ENCODE assay signal across 10 mouse cellular contexts in genomic region chr2:173937531-173938439, GRCm38 (mm10).
DNase-seq lines count a peak whose midpoint lies in the region; ATAC-seq and TF ChIP-seq lines count a peak whose summit lies in the region.
"Had no signal": no experiment of that assay in that cellular context is flagged by ENCODE, and none has a peak within 500 bp of the region (broad histone marks: within the 10 kb centered on the region; RNA-seq: fewer than 3 reads in every experiment).

No protein-coding gene starts in this region.

- H3K36me3 ChIP-seq in forebrain, embryonic 12.5 days (replicated peaks), result no peaks in the 10 kb centered on the region
- H3K36me3 ChIP-seq in hindbrain, embryonic 11.5 days (ENCODE audit: control insufficient read depth, insufficient read depth, low read length), result no peaks in the 10 kb centered on the region
- H3K36me3 ChIP-seq in midbrain, embryonic 14.5 days (ENCODE audit: control insufficient read depth, insufficient read depth, low read length), result no peaks in the 10 kb centered on the region
- H3K36me3 ChIP-seq in thymus, adult 2 months (ENCODE audit: control insufficient read depth, insufficient read depth, low read length), result no peaks in the 10 kb centered on the region
- H3K36me3 ChIP-seq: embryonic facial prominence, embryonic 13.5 days had no signal

- 46% methylated on average over 18 of the region's 18 CpGs for WGBS in forebrain, embryonic 12.5 days
- 59% methylated on average over 18 of the region's 18 CpGs for WGBS in hindbrain, embryonic 11.5 days
- 68% methylated on average over 18 of the region's 18 CpGs for WGBS in midbrain, embryonic 14.5 days
- WGBS in thymus, adult 2 months, result 89% methylated on average over 18 of the region's 18 CpGs

- peaks cover 14% of the 10 kb centered on the region for H3K4me1 ChIP-seq in forebrain, embryonic 12.5 days
- H3K4me1 ChIP-seq in hindbrain, embryonic 11.5 days (replicated peaks; ENCODE audit: control insufficient read depth, insufficient read depth, low read length), result peaks cover 6% of the 10 kb centered on the region; the same call in 1 of the 2 replicates
- peaks cover 10% of the 10 kb centered on the region; the same call in 1 of the 2 replicates for H3K4me1 ChIP-seq in midbrain, embryonic 14.5 days (ENCODE audit: control insufficient read depth, insufficient read depth, low read length)
- no peaks in the 10 kb centered on the region for H3K4me1 ChIP-seq in thymus, adult 2 months (replicated peaks; ENCODE audit: control insufficient read depth, insufficient read depth, low read length)

- H3K27ac ChIP-seq in forebrain, embryonic 12.5 days, result peak overlapping the region; percentile 47; the same call in 1 of the 2 replicates
- peak overlapping the region; percentile 80 for H3K27ac ChIP-seq in hindbrain, embryonic 11.5 days (ENCODE audit: low read depth, low read length)
- H3K27ac ChIP-seq in midbrain, embryonic 14.5 days (replicated peaks; ENCODE audit: low read depth, low read length), result peak overlapping the region; percentile 70
- H3K27ac ChIP-seq in thymus, adult 2 months (ENCODE audit: control insufficient read depth, insufficient read depth, low read length), result no peak overlapping the region
- H3K27ac ChIP-seq: embryonic facial prominence, embryonic 13.5 days; macrophage had no signal

- H3K4me3 ChIP-seq in forebrain, embryonic 12.5 days (replicated peaks), result no peak overlapping the region
- no peak overlapping the region for H3K4me3 ChIP-seq in hindbrain, embryonic 11.5 days (ENCODE audit: low read depth, low read length)
- no peak overlapping the region for H3K4me3 ChIP-seq in midbrain, embryonic 14.5 days (replicated peaks; ENCODE audit: low read depth, low read length)
- no peak overlapping the region for H3K4me3 ChIP-seq in thymus, adult 2 months (ENCODE audit: control insufficient read depth, insufficient read depth, low read length)
- H3K4me3 ChIP-seq: embryonic facial prominence, embryonic 13.5 days had no signal

- TF ChIP-seq CTCF in thymus, adult 2 months (IDR thresholded peaks at IDR 0.05; ENCODE audit: borderline replicate concordance, control insufficient read depth, extremely low read depth, insufficient read depth, low read length, poor library complexity), result no peak

- no peak for TF ChIP-seq POLR2A in thymus, adult 2 months (IDR thresholded peaks at IDR 0.05; ENCODE audit: control insufficient read depth, extremely low read depth, insufficient read depth, low read length, poor library complexity)

- ATAC-seq in forebrain, embryonic 12.5 days (ENCODE audit: low FRiP score), result peak; percentile 53; the same call in 1 of the 2 replicates
- ATAC-seq in hindbrain, embryonic 11.5 days (ENCODE audit: low FRiP score), result peak; percentile 60
- ATAC-seq in midbrain, embryonic 14.5 days (ENCODE audit: low FRiP score, low TSS enrichment), result no peak

- intact Hi-C loops in left cerebral cortex, postnatal 10 days (cut with DNase I), result no loop called here
- intact Hi-C loops in left cerebral cortex, postnatal 36 days (cut with DNase I), result no loop called here

- DNase-seq in left cerebral cortex, postnatal 10 days (ENCODE audit: extremely low spot score in 1 of 2, low spot score in 2 of 2), result peak; percentile 12 to 36
- DNase-seq in left cerebral cortex, postnatal 36 days (ENCODE audit: low spot score in 2 of 2), result no peak
- DNase-seq in hindbrain, embryonic 11.5 days (ENCODE audit: low spot score), result no peak
- peak; percentile 31 for DNase-seq in midbrain, embryonic 14.5 days
- DNase-seq in thymus, adult 2 months, result no peak
- DNase-seq in spleen, adult 18-20 months, result no peak
- DNase-seq: kidney, adult 11 months had no signal

- H3K4me2 ChIP-seq in forebrain, embryonic 12.5 days, result no peak overlapping the region
- no peak overlapping the region for H3K4me2 ChIP-seq in hindbrain, embryonic 11.5 days (replicated peaks; ENCODE audit: low read depth, low read length)
- H3K4me2 ChIP-seq in midbrain, embryonic 14.5 days (ENCODE audit: low read length), result no peak overlapping the region
- H3K4me2 ChIP-seq: embryonic facial prominence, embryonic 13.5 days had no signal

- 0 out of 2 replicates have a peak, but pooled peaks cover 4% of the 10 kb centered on the region for H3K9me3 ChIP-seq in forebrain, embryonic 12.5 days
- no peaks in the 10 kb centered on the region for H3K9me3 ChIP-seq in hindbrain, embryonic 11.5 days (ENCODE audit: control insufficient read depth, low read length)
- H3K9me3 ChIP-seq in midbrain, embryonic 14.5 days (ENCODE audit: control insufficient read depth, low read length), result no peaks in the 10 kb centered on the region
- H3K9me3 ChIP-seq: embryonic facial prominence, embryonic 13.5 days had no signal

- no peak overlapping the region for H3K9ac ChIP-seq in forebrain, embryonic 12.5 days
- no peak overlapping the region for H3K9ac ChIP-seq in hindbrain, embryonic 11.5 days (ENCODE audit: low read depth, low read length)
- H3K9ac ChIP-seq in midbrain, embryonic 14.5 days (replicated peaks; ENCODE audit: low read length), result no peak overlapping the region
- H3K9ac ChIP-seq: embryonic facial prominence, embryonic 13.5 days had no signal

- H3K27me3 ChIP-seq in forebrain, embryonic 12.5 days, result no peaks in the 10 kb centered on the region
- no peaks in the 10 kb centered on the region for H3K27me3 ChIP-seq in hindbrain, embryonic 11.5 days (ENCODE audit: control insufficient read depth, insufficient read depth, low read length)
- H3K27me3 ChIP-seq in midbrain, embryonic 14.5 days (ENCODE audit: control insufficient read depth, insufficient read depth, low read length), result no peaks in the 10 kb centered on the region
- H3K27me3 ChIP-seq in thymus, adult 2 months (ENCODE audit: control insufficient read depth, insufficient read depth, low read length), result no peaks in the 10 kb centered on the region
- H3K27me3 ChIP-seq: embryonic facial prominence, embryonic 13.5 days had no signal

Comparison
In these comparisons a context has a peak if more than half of its experiments do, and no peak if none do; other contexts are left out.
1. DNase-seq: peak in left cerebral cortex, postnatal 10 days (2 of 2) and midbrain, embryonic 14.5 days (single experiment); none in left cerebral cortex, postnatal 36 days (0 of 2), hindbrain, embryonic 11.5 days (single experiment), thymus, adult 2 months (single experiment) and spleen, adult 18-20 months (0 of 2).